Comparison of ENCODE assay signal across 8 mouse cellular contexts in the genomic region with DNA sequence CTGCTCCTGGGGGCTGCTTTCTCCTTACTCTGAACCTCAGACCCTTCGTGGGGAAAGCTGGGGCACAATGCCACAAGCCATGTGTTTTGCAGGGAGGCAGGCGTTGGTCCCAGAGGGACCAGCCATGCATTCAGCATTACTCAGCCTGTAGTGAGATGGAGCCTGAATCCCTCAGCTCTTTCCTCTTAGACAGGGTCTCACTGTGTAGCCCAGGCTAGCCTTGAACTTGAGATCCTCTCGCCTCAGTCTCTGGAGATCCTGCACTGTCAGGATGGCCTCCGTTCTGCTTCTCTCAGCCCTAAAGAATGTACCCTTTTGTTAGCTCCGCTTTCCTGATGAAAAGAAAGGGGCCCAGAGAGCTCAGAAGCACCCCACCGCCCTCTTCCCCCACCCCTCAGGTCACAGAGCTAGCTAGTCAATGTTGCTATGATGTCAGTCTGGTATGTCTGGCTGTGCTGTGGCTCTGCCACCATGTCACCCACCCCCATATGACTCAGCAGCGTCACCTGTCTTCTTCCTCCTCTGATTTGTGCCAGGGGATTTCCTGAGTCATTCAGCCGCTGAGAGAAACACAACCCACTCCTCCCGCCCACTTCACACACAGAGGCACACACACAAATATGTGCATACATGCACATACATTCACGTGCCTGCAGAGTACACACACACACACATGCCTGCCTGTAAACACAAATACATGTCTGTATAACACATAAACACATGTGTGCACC. TPM values are rescaled to one million over a fixed set of nuclear protein-coding genes. Genes with fewer than 3 reads are reported as not detected.
A peak's percentile ranks its signal among the peaks of the same experiment; 100 is the strongest.
DNase-seq lines count a peak whose midpoint lies in the region; ATAC-seq and TF ChIP-seq lines count a peak whose summit lies in the region.
"Had no signal": no experiment of that assay in that cellular context is flagged by ENCODE, and none has a peak within 500 bp of the region (broad histone marks: within the 10 kb centered on the region; RNA-seq: fewer than 3 reads in every experiment).

No protein-coding gene starts in this region.

- H3K4me2 ChIP-seq in neural tube, embryonic 11.5 days (ENCODE audit: low read depth), result no peak overlapping the region

- TF ChIP-seq POLR2A in cerebellum, adult 2 months (IDR thresholded peaks at IDR 0.05; ENCODE audit: borderline replicate concordance, insufficient read depth, low read length), result no peak

- H3K9me3 ChIP-seq in neural tube, embryonic 11.5 days (ENCODE audit: control insufficient read depth, low read length), result no peaks in the 10 kb centered on the region

- no peak overlapping the region for H3K4me3 ChIP-seq in neural tube, embryonic 11.5 days (ENCODE audit: low read depth, low read length)
- H3K4me3 ChIP-seq in cerebellum, adult 2 months (replicated peaks; ENCODE audit: insufficient read depth, low read depth, low read length), result no peak overlapping the region
- H3K4me3 ChIP-seq: erythroblast, embryonic 14.5 days had no signal

- H3K9ac ChIP-seq in neural tube, embryonic 11.5 days (ENCODE audit: low read length), result no peak overlapping the region

- no peak for TF ChIP-seq CTCF in cerebellum, adult 2 months (IDR thresholded peaks at IDR 0.05; ENCODE audit: borderline replicate concordance, insufficient read depth, low read depth, low read length)

- H3K36me3 ChIP-seq in neural tube, embryonic 11.5 days (ENCODE audit: control insufficient read depth, insufficient read depth, low read length), result no peaks in the 10 kb centered on the region

- H3K4me1 ChIP-seq in neural tube, embryonic 11.5 days (ENCODE audit: control insufficient read depth, insufficient read depth, low read length), result peaks cover 66% of the 10 kb centered on the region
- no peaks in the 10 kb centered on the region; the same call in 1 of the 2 replicates for H3K4me1 ChIP-seq in cerebellum, adult 2 months (ENCODE audit: control insufficient read depth, insufficient read depth, low read length)

- WGBS in neural tube, embryonic 11.5 days, result 40% methylated on average over 10 of the region's 10 CpGs
- 70% methylated on average over 10 of the region's 10 CpGs for WGBS in cerebellum, adult 2 months

- DNase-seq in neural tube, embryonic 11.5 days (ENCODE audit: low spot score), result peak; percentile 57
- no peak for DNase-seq in neural tube, embryonic 10.5 days (ENCODE audit: extremely low spot score, low spot score)
- DNase-seq in embryo, embryonic 10.5 days (ENCODE audit: low spot score), result peak; percentile 59
- DNase-seq in layer of hippocampus, postnatal 14 days (ENCODE audit: low spot score in 2 of 2), result peak; percentile 17 to 48
- DNase-seq in right cerebral cortex, postnatal 36 days (ENCODE audit: low spot score in 2 of 2), result peak; percentile 81 to 85
- DNase-seq in kidney, adult 18-20 months, result no peak
- no peak for DNase-seq in cerebellum, adult 2 months

- peak; percentile 26; the same call in 1 of the 2 replicates for ATAC-seq in neural tube, embryonic 11.5 days (ENCODE audit: insufficient read depth, low FRiP score, low TSS enrichment)

- H3K27me3 ChIP-seq in neural tube, embryonic 11.5 days (ENCODE audit: control insufficient read depth, insufficient read depth, low read length), result no peaks in the 10 kb centered on the region
- no peaks in the 10 kb centered on the region for H3K27me3 ChIP-seq in cerebellum, adult 2 months (ENCODE audit: control insufficient read depth, insufficient read depth, low read length)

- 0 out of 2 replicates have a peak overlapping the region, but pooled peaks have one; percentile 23 for H3K27ac ChIP-seq in neural tube, embryonic 11.5 days (ENCODE audit: low read depth, low read length)
- H3K27ac ChIP-seq in cerebellum, adult 2 months (ENCODE audit: insufficient read depth, low read length), result no peak overlapping the region

RNA-seq across cellular contexts. Expression of a gene that starts 2.7 kb away (rescaled TPM):
- 19.9 and 33.5 TPM in 2 replicates for polyA plus RNA-seq in neural tube, embryonic 11.5 days (2014; fragmentation: Nextera tagmentation; extraction: Ambion mirVana)
- total RNA-seq in layer of hippocampus, postnatal 14 days (2021), result 100 to 1,000 TPM in 1 of 2 experiments, 10 to 100 TPM in 1; 94.0 to 107 TPM
- polyA plus RNA-seq in cerebellum, adult 2 months (2012; rRNA removed), result 52.4 and 58.4 TPM in 2 replicates

RNA-seq across cellular contexts. Expression of a gene that starts 48.3 kb away (rescaled TPM):
- polyA plus RNA-seq in neural tube, embryonic 11.5 days (2014; fragmentation: Nextera tagmentation; extraction: Ambion mirVana), result 0.90 and 1.0 TPM in 2 replicates
- under 1 TPM in 1 of 2 experiments, not detected in 1; 0.33 TPM for total RNA-seq in layer of hippocampus, postnatal 14 days (2021)
- 1.8 and 3.3 TPM in 2 replicates for polyA plus RNA-seq in cerebellum, adult 2 months (2012; rRNA removed)
- polyA plus RNA-seq: erythroblast, embryonic 14.5 days had no signal

Comparison
In these comparisons a context has a peak if more than half of its experiments do, and no peak if none do; other contexts are left out.
1. DNase-seq: peak in neural tube, embryonic 11.5 days (single experiment), embryo, embryonic 10.5 days (single experiment), layer of hippocampus, postnatal 14 days (2 of 2) and right cerebral cortex, postnatal 36 days (2 of 2); none in neural tube, embryonic 10.5 days (single experiment), kidney, adult 18-20 months (single experiment) and cerebellum, adult 2 months (0 of 2).